Mouse (Mus musculus): ENCODE measurements around the gene Wdr54. TPM values are rescaled to one million over a fixed set of nuclear protein-coding genes. Genes with fewer than 3 reads are reported as not detected.

Gene Wdr54
- polyA plus RNA-seq (2014; fragmentation: Nextera tagmentation; extraction: Ambion mirVana) = 18.2 and 25.7 TPM in 2 replicates

GRCm38 (mm10) chr6:83156259-83156684 is at the start of gene Wdr54, which contains the start of gene 1700003E16Rik:
Wdr54 (minus strand) TSS chr6:83156397.
1700003E16Rik (plus strand) TSS chr6:83156404.
- Histone ChIP-seq H3K4me1 (ENCODE audit: control insufficient read depth, insufficient read depth, low read length) (0 out of 2 replicates have a peak, but pooled peaks cover 7% of the 10 kb centered on the region), H3K4me2 (ENCODE audit: low read depth, low read length) (peak within 1 kb of the TSS; percentile 57), H3K9me3 (ENCODE audit: control insufficient read depth, low read length) (no peaks in the 10 kb centered on the region), H3K36me3 (ENCODE audit: control insufficient read depth, insufficient read depth, low read length) (peaks cover 3% of the 10 kb centered on the region; the same call in 1 of the 2 replicates), H3K9ac (replicated peaks; ENCODE audit: low read depth, low read length) (peak within 1 kb of the TSS; percentile 39), H3K27ac (ENCODE audit: low read depth, low read length) (peak within 1 kb of the TSS; percentile 4; the same call in 1 of the 2 replicates), H3K27me3 (ENCODE audit: control insufficient read depth, insufficient read depth, low read length) (peaks cover 10% of the 10 kb centered on the region), H3K4me3 (ENCODE audit: low read depth, low read length) (peak within 1 kb of the TSS; percentile 50)
- under 1% methylated on average over 32 of the region's 32 CpGs for WGBS
- ATAC-seq (ENCODE audit: low read depth) = peak; percentile 94

- WGBS = 92% methylated on average over 3 of the region's 3 CpGs
Observed at GRCm38 (mm10) chr6:83205851-83206250, 49.7 kb upstream of the Wdr54 start.

GRCm38 (mm10) chr6:83203320-83203719 is 47.1 kb upstream of the Wdr54 start:
- WGBS = 94% methylated on average over 4 of the region's 4 CpGs
- no peak overlapping the region for H3K27ac ChIP-seq (ENCODE audit: low read depth, low read length)
- H3K4me1 ChIP-seq (ENCODE audit: control insufficient read depth, insufficient read depth, low read length) = no peaks in the 10 kb centered on the region
- no peak overlapping the region for H3K4me2 ChIP-seq (ENCODE audit: low read depth, low read length)
- H3K4me3 ChIP-seq (ENCODE audit: low read depth, low read length) = no peak overlapping the region
- no peak overlapping the region for H3K9ac ChIP-seq (replicated peaks; ENCODE audit: low read depth, low read length)
- H3K36me3 ChIP-seq (ENCODE audit: control insufficient read depth, insufficient read depth, low read length) = peaks cover 16% of the 10 kb centered on the region
- ATAC-seq (ENCODE audit: low read depth) = no peak
- no peaks in the 10 kb centered on the region for H3K27me3 ChIP-seq (ENCODE audit: control insufficient read depth, insufficient read depth, low read length)
- H3K9me3 ChIP-seq (ENCODE audit: control insufficient read depth, low read length) = no peaks in the 10 kb centered on the region

More at GRCm38 (mm10) chr6:83205851-83206250, 49.7 kb upstream of the Wdr54 start:
- Histone ChIP-seq H3K27ac (ENCODE audit: low read depth, low read length) (no peak overlapping the region), H3K27me3 (ENCODE audit: control insufficient read depth, insufficient read depth, low read length) (no peaks in the 10 kb centered on the region), H3K4me1 (ENCODE audit: control insufficient read depth, insufficient read depth, low read length) (no peaks in the 10 kb centered on the region), H3K9ac (replicated peaks; ENCODE audit: low read depth, low read length) (no peak overlapping the region), H3K4me3 (ENCODE audit: low read depth, low read length) (no peak overlapping the region), H3K36me3 (ENCODE audit: control insufficient read depth, insufficient read depth, low read length) (no peaks in the 10 kb centered on the region), H3K4me2 (ENCODE audit: low read depth, low read length) (no peak overlapping the region), H3K9me3 (ENCODE audit: control insufficient read depth, low read length) (no peaks in the 10 kb centered on the region)
- no peak for ATAC-seq (ENCODE audit: low read depth)

GRCm38 (mm10) chr6:83197345-83198004 is 41.3 kb upstream of the Wdr54 start:
- 43% methylated on average over 15 of the region's 15 CpGs for WGBS
- ATAC-seq (ENCODE audit: low read depth) = peak; percentile 22; the same call in 1 of the 2 replicates
- no peak overlapping the region for H3K27ac ChIP-seq (ENCODE audit: low read depth, low read length)

GRCm38 (mm10) chr6:83193571-83193970 is 37.4 kb upstream of the Wdr54 start:
- Histone ChIP-seq H3K9me3 (ENCODE audit: control insufficient read depth, low read length) (no peaks in the 10 kb centered on the region), H3K9ac (replicated peaks; ENCODE audit: low read depth, low read length) (no peak overlapping the region), H3K4me2 (ENCODE audit: low read depth, low read length) (no peak overlapping the region), H3K27ac (ENCODE audit: low read depth, low read length) (no peak overlapping the region), H3K27me3 (ENCODE audit: control insufficient read depth, insufficient read depth, low read length) (no peaks in the 10 kb centered on the region), H3K36me3 (ENCODE audit: control insufficient read depth, insufficient read depth, low read length) (peaks cover 95% of the 10 kb centered on the region), H3K4me3 (ENCODE audit: low read depth, low read length) (no peak overlapping the region), H3K4me1 (ENCODE audit: control insufficient read depth, insufficient read depth, low read length) (no peaks in the 10 kb centered on the region)
- 92% methylated on average over 7 of the region's 7 CpGs for WGBS
- no peak for ATAC-seq (ENCODE audit: low read depth)

More at GRCm38 (mm10) chr6:83197345-83198004, 41.3 kb upstream of the Wdr54 start:
- Histone ChIP-seq H3K9me3 (ENCODE audit: control insufficient read depth, low read length) (no peaks in the 10 kb centered on the region), H3K27me3 (ENCODE audit: control insufficient read depth, insufficient read depth, low read length) (no peaks in the 10 kb centered on the region), H3K4me1 (ENCODE audit: control insufficient read depth, insufficient read depth, low read length) (no peaks in the 10 kb centered on the region), H3K36me3 (ENCODE audit: control insufficient read depth, insufficient read depth, low read length) (peaks cover 73% of the 10 kb centered on the region), H3K9ac (replicated peaks; ENCODE audit: low read depth, low read length) (no peak overlapping the region), H3K4me2 (ENCODE audit: low read depth, low read length) (no peak overlapping the region), H3K4me3 (ENCODE audit: low read depth, low read length) (no peak overlapping the region)

- peak; percentile 5; the same call in 1 of the 2 replicates for ATAC-seq (ENCODE audit: low read depth)
- WGBS = 97% methylated on average over 2 of the region's 2 CpGs
Observed at GRCm38 (mm10) chr6:83186946-83187345, 30.7 kb upstream of the Wdr54 start.

GRCm38 (mm10) chr6:83185895-83186861 is 30.0 kb upstream of the Wdr54 start:
- peak; percentile 95 for ATAC-seq (ENCODE audit: low read depth)
- Histone ChIP-seq H3K9me3 (ENCODE audit: control insufficient read depth, low read length) (no peaks in the 10 kb centered on the region), H3K4me2 (ENCODE audit: low read depth, low read length) (peak overlapping the region; percentile 63), H3K4me3 (ENCODE audit: low read depth, low read length) (peak overlapping the region; percentile 59), H3K9ac (replicated peaks; ENCODE audit: low read depth, low read length) (peak overlapping the region; percentile 84), H3K4me1 (ENCODE audit: control insufficient read depth, insufficient read depth, low read length) (peaks cover 29% of the 10 kb centered on the region), H3K27ac (ENCODE audit: low read depth, low read length) (peak overlapping the region; percentile 91), H3K27me3 (ENCODE audit: control insufficient read depth, insufficient read depth, low read length) (no peaks in the 10 kb centered on the region), H3K36me3 (ENCODE audit: control insufficient read depth, insufficient read depth, low read length) (peaks cover 40% of the 10 kb centered on the region)
- 5% methylated on average over 25 of the region's 25 CpGs for WGBS

More at GRCm38 (mm10) chr6:83186946-83187345, 30.7 kb upstream of the Wdr54 start:
- Histone ChIP-seq H3K4me3 (ENCODE audit: low read depth, low read length) (peak overlapping the region; percentile 59), H3K27me3 (ENCODE audit: control insufficient read depth, insufficient read depth, low read length) (no peaks in the 10 kb centered on the region), H3K36me3 (ENCODE audit: control insufficient read depth, insufficient read depth, low read length) (peaks cover 48% of the 10 kb centered on the region), H3K27ac (ENCODE audit: low read depth, low read length) (peak overlapping the region; percentile 91), H3K9me3 (ENCODE audit: control insufficient read depth, low read length) (no peaks in the 10 kb centered on the region), H3K4me1 (ENCODE audit: control insufficient read depth, insufficient read depth, low read length) (peaks cover 29% of the 10 kb centered on the region), H3K4me2 (ENCODE audit: low read depth, low read length) (peak overlapping the region; percentile 63), H3K9ac (replicated peaks; ENCODE audit: low read depth, low read length) (peak overlapping the region; percentile 84)

GRCm38 (mm10) chr6:83184858-83185435 is 28.8 kb upstream of the Wdr54 start:
- peaks cover 28% of the 10 kb centered on the region; the same call in 1 of the 2 replicates for H3K36me3 ChIP-seq (ENCODE audit: control insufficient read depth, insufficient read depth, low read length)
- H3K9me3 ChIP-seq (ENCODE audit: control insufficient read depth, low read length) = no peaks in the 10 kb centered on the region
- no peaks in the 10 kb centered on the region for H3K27me3 ChIP-seq (ENCODE audit: control insufficient read depth, insufficient read depth, low read length)
- no peak overlapping the region; the same call in 1 of the 2 replicates for H3K9ac ChIP-seq (replicated peaks; ENCODE audit: low read depth, low read length)
- no peak overlapping the region for H3K4me3 ChIP-seq (ENCODE audit: low read depth, low read length)
- peak overlapping the region; percentile 91; the same call in 1 of the 2 replicates for H3K27ac ChIP-seq (ENCODE audit: low read depth, low read length)
- H3K4me2 ChIP-seq (ENCODE audit: low read depth, low read length) = no peak overlapping the region
- ATAC-seq (ENCODE audit: low read depth) = no peak
- H3K4me1 ChIP-seq (ENCODE audit: control insufficient read depth, insufficient read depth, low read length) = peaks cover 31% of the 10 kb centered on the region
- WGBS = 92% methylated on average over 3 of the region's 3 CpGs
